8 mouse cellular contexts compared by ENCODE assay signal in the genomic region with DNA sequence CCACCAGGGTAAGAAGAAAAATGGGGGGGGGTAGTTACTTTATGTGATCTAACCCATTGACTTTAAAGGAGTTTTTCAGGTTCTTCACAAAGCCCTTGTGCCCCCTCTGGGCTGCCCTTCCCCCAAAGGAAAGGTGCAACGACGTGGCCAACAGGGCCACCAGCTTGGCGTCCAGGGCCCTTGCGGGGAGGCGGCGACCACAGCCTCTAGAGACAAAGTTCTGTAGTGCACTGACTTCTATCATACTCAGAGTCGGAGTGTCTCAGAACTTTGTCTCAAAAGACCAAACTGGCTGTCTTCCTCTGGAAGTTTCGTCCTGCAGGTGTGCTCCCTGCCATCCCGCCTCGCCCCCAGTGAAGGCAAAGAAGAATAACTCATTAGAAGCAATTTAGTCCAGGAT.
DNase-seq lines count a peak whose midpoint lies in the region; ATAC-seq and TF ChIP-seq lines count a peak whose summit lies in the region.

No protein-coding gene starts in this region.

- peak; percentile 7 for DNase-seq in thymus, adult 2 months
- no peak for DNase-seq in thymus, postnatal 0 days (ENCODE audit: low spot score)
- DNase-seq in forebrain, embryonic 11.5 days (ENCODE audit: low spot score), result peak; percentile 54
- DNase-seq in limb, embryonic 10.5 days (ENCODE audit: low spot score), result peak; percentile 36
- DNase-seq in layer of hippocampus, adult 18-20 months (ENCODE audit: low spot score in 2 of 2), result no peak
- DNase-seq in ovary, adult 18-20 months (ENCODE audit: low spot score), result no peak

- no peaks in the 10 kb centered on the region for H3K9me3 ChIP-seq in forebrain, embryonic 11.5 days (ENCODE audit: control insufficient read depth, low read length)
- no peaks in the 10 kb centered on the region for H3K9me3 ChIP-seq in limb, embryonic 10.5 days (replicated peaks)

- H3K27ac ChIP-seq in thymus, adult 2 months (ENCODE audit: control insufficient read depth, insufficient read depth, low read length), result no peak overlapping the region
- H3K27ac ChIP-seq in forebrain, embryonic 11.5 days (ENCODE audit: low read depth, low read length), result no peak overlapping the region
- peak overlapping the region; percentile 92 for H3K27ac ChIP-seq in limb, embryonic 10.5 days
- H3K27ac ChIP-seq in small intestine, adult 2 months (ENCODE audit: insufficient read depth, low read depth, low read length), result 0 out of 2 replicates have a peak overlapping the region, but pooled peaks have one; percentile 11

- H3K4me1 ChIP-seq in thymus, adult 2 months (replicated peaks; ENCODE audit: control insufficient read depth, insufficient read depth, low read length), result peaks cover 14% of the 10 kb centered on the region
- H3K4me1 ChIP-seq in forebrain, embryonic 11.5 days (replicated peaks; ENCODE audit: control insufficient read depth, insufficient read depth, low read length), result peaks cover 4% of the 10 kb centered on the region; the same call in 1 of the 2 replicates
- peaks cover 18% of the 10 kb centered on the region for H3K4me1 ChIP-seq in limb, embryonic 10.5 days
- H3K4me1 ChIP-seq in small intestine, adult 2 months (ENCODE audit: control insufficient read depth, insufficient read depth, insufficient read length, low read length), result peaks cover 7% of the 10 kb centered on the region

- ATAC-seq in forebrain, embryonic 11.5 days (replicated peaks; ENCODE audit: low FRiP score), result no peak
- ATAC-seq in CD4-positive, CD25-positive, alpha-beta regulatory T cell, adult 4 months, result no peak

- no peak overlapping the region for H3K9ac ChIP-seq in forebrain, embryonic 11.5 days (ENCODE audit: low read length)

- TF ChIP-seq POLR2A in thymus, adult 2 months (IDR thresholded peaks at IDR 0.05; ENCODE audit: control insufficient read depth, extremely low read depth, insufficient read depth, low read length, poor library complexity), result no peak
- TF ChIP-seq POLR2A in small intestine, adult 2 months (IDR thresholded peaks at IDR 0.05; ENCODE audit: low read depth, low read length), result no peak

- no peak overlapping the region; the same call in 1 of the 2 replicates for H3K4me3 ChIP-seq in thymus, adult 2 months (ENCODE audit: control insufficient read depth, insufficient read depth, low read length)
- H3K4me3 ChIP-seq in forebrain, embryonic 11.5 days (ENCODE audit: low read depth, low read length), result peak overlapping the region; percentile 64; the same call in 1 of the 2 replicates
- peak overlapping the region; percentile 72 for H3K4me3 ChIP-seq in limb, embryonic 10.5 days
- peak overlapping the region; percentile 80 for H3K4me3 ChIP-seq in small intestine, adult 2 months (ENCODE audit: low read depth, low read length)

- H3K4me2 ChIP-seq in forebrain, embryonic 11.5 days (ENCODE audit: low read depth, low read length, severe bottlenecking), result peak overlapping the region; percentile 99

- TF ChIP-seq CTCF in thymus, adult 2 months (IDR thresholded peaks at IDR 0.05; ENCODE audit: borderline replicate concordance, control insufficient read depth, extremely low read depth, insufficient read depth, low read length, poor library complexity), result no peak
- no peak; the same call in 1 of the 2 replicates for TF ChIP-seq CTCF in small intestine, adult 2 months (IDR thresholded peaks at IDR 0.05; ENCODE audit: extremely low read depth, insufficient read length, insufficient replicate concordance, low read depth, low read length)

- H3K36me3 ChIP-seq in thymus, adult 2 months (ENCODE audit: control insufficient read depth, insufficient read depth, low read length), result no peaks in the 10 kb centered on the region
- no peaks in the 10 kb centered on the region for H3K36me3 ChIP-seq in forebrain, embryonic 11.5 days (ENCODE audit: control insufficient read depth, insufficient read depth, low read length)
- no peaks in the 10 kb centered on the region for H3K36me3 ChIP-seq in limb, embryonic 10.5 days
- H3K36me3 ChIP-seq in small intestine, adult 2 months (ENCODE audit: control insufficient read depth, insufficient read depth, low read length), result no peaks in the 10 kb centered on the region

- H3K27me3 ChIP-seq in thymus, adult 2 months (ENCODE audit: control insufficient read depth, insufficient read depth, low read length), result no peaks in the 10 kb centered on the region
- no peaks in the 10 kb centered on the region for H3K27me3 ChIP-seq in forebrain, embryonic 11.5 days (ENCODE audit: control insufficient read depth, insufficient read depth, low read length)
- H3K27me3 ChIP-seq in limb, embryonic 10.5 days (ENCODE audit: low read depth, poor library complexity, severe bottlenecking), result no peaks in the 10 kb centered on the region; the same call in 1 of the 2 replicates
- no peaks in the 10 kb centered on the region for H3K27me3 ChIP-seq in small intestine, adult 2 months (ENCODE audit: control insufficient read depth, insufficient read depth, low read length)

- WGBS in thymus, adult 2 months, result 25% methylated on average over 10 of the region's 10 CpGs
- 28% methylated on average over 10 of the region's 10 CpGs for WGBS in forebrain, embryonic 11.5 days
- WGBS in limb, embryonic 10.5 days, result 23% methylated on average over 10 of the region's 10 CpGs
- WGBS in small intestine, adult 2 months, result 15% methylated on average over 10 of the region's 10 CpGs

Comparison
In these comparisons a context has a peak if more than half of its experiments do, and no peak if none do; other contexts are left out.
1. DNase-seq: peak in thymus, adult 2 months (single experiment), forebrain, embryonic 11.5 days (single experiment) and limb, embryonic 10.5 days (single experiment); none in thymus, postnatal 0 days (single experiment), layer of hippocampus, adult 18-20 months (0 of 2) and ovary, adult 18-20 months (single experiment).
2. H3K27ac ChIP-seq: peak in limb, embryonic 10.5 days (single experiment) and small intestine, adult 2 months (single experiment); none in thymus, adult 2 months (single experiment) and forebrain, embryonic 11.5 days (single experiment).